Mouse (Mus musculus) kidney, postnatal 0 days (tissue): ENCODE results near the gene Limch1. TPM values are rescaled to one million over a fixed set of nuclear protein-coding genes. Genes with fewer than 3 reads are reported as not detected.
A peak's percentile ranks its signal among the peaks of the same experiment; 100 is the strongest.

Source experiments
- ATAC-seq: fragments of 200-750 bp; cut with Nextera tagmentation; replicated peaks from 2 replicates; pipeline ENCODE4 v1.8.0; 2017; ENCODE audit warnings: low read depth, moderate number of reproducible peaks, moderate TSS enrichment, moderate library complexity; ENCODE audit not compliant: low FRiP score
- DNase-seq: peaks from one replicate; pipeline ENCODE4 v3.0.0-alpha.2; 2016; ENCODE audit warnings: low spot score
- H3K27ac ChIP-seq: fragments of 300-500 bp; sonication (generic); 2 replicates; pipeline ENCODE4 v1.5.1; 2014; ENCODE audit warnings: mild to moderate bottlenecking
- H3K27me3 ChIP-seq: fragments of 300-500 bp; sonication (generic); 2 replicates; pipeline ENCODE4 v1.6.1; 2014; ENCODE audit warnings: low read length, mixed read lengths; ENCODE audit not compliant: insufficient read depth
- H3K36me3 ChIP-seq: fragments of 300-500 bp; sonication (generic); 2 replicates; pipeline ENCODE4 v1.6.1; 2014; ENCODE audit warnings: low read length, mixed read lengths; ENCODE audit not compliant: insufficient read depth
- H3K4me1 ChIP-seq: fragments of 300-500 bp; sonication (generic); replicated peaks from 2 replicates; pipeline ENCODE4 v1.6.1; 2014; ENCODE audit warnings: antibody characterized with exemption, low read length, mixed read lengths; ENCODE audit not compliant: insufficient read depth
- H3K4me2 ChIP-seq: fragments of 300-500 bp; sonication (generic); 2 replicates; pipeline ENCODE4 v1.6.1; 2014; ENCODE audit warnings: mild to moderate bottlenecking, low read length, moderate library complexity, mixed read lengths
- H3K4me3 ChIP-seq: fragments of 300-500 bp; sonication (generic); replicated peaks from 2 replicates; pipeline ENCODE4 v1.5.1; 2014; ENCODE audit warnings: low read depth, low read length
- H3K9ac ChIP-seq: fragments of 300-500 bp; sonication (generic); 2 replicates; pipeline ENCODE4 v1.6.1; 2014; ENCODE audit warnings: low read depth, low read length
- H3K9me3 ChIP-seq: fragments of 300-500 bp; sonication (generic); replicated peaks from 2 replicates; pipeline ENCODE4 v1.6.1; 2016; ENCODE audit warnings: low read length, inconsistent platforms, mixed read lengths
- CTCF ChIP-seq: IDR thresholded peaks from 2 replicates; pipeline ENCODE4 v1.5.1; 2016; ENCODE audit warnings: antibody characterized with exemption, low read depth, mild to moderate bottlenecking, moderate library complexity
- WGBS: fragments of 180-500 bp; shearing (Covaris S2); extraction: QIAGEN DNeasy Blood & Tissue Kit; methylation state at CpG from one replicate; pipeline ENCODE4 v1.1.7; 2014; 5-methylcytosine and 5-hydroxymethylcytosine counted together
- polyA plus RNA-seq: library from polyadenylated mRNA; unstranded; fragments of >200 nt; fragmentation: Nextera tagmentation; extraction: Ambion mirVana; gene quantifications from 2 replicates; pipeline ENCODE4 v1.2.1, GENCODE M21; 2015

Gene Limch1
- polyA plus RNA-seq, 1 experiment from 2014 or later = 34.1 TPM

GRCm38 (mm10) chr5:67048003-67048402 lies 302.4 kb downstream of the Limch1 start:
- no peaks in the 10 kb centered on the region for H3K4me1 ChIP-seq
- no peak overlapping the region for H3K4me2 ChIP-seq
- H3K9ac ChIP-seq = no peak overlapping the region
- TF ChIP-seq CTCF = peak; percentile 93
- DNase-seq (peak; percentile 89), ATAC-seq (no peak; the same call in 1 of the 2 replicates)
- H3K36me3 ChIP-seq = no peaks in the 10 kb centered on the region; the same call in 1 of the 2 replicates
- WGBS = 15% methylated on average over 4 of the region's 4 CpGs
- no peaks in the 10 kb centered on the region for H3K27me3 ChIP-seq
- H3K4me3 ChIP-seq = no peak overlapping the region
- no peak overlapping the region for H3K27ac ChIP-seq
- H3K9me3 ChIP-seq = no peaks in the 10 kb centered on the region

DNA sequence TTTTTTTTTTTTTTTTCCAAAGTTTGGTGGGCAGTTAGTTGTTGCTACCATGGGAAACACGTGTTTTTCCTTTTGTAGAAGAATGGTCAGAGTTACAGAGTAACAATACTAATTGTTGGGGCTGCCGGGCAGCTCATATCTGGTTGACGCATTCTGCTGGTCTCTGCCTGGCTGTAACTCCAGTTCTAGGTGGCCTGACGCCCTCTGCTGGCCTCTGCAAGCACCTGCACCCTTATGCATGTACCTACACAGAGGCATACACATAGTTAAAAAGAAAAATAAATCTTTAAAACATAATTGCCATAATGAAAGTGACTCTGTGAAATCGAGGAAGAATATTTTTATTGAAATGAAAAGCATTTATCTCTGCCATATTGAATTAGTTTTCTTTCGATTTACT lies 312.2 kb downstream of the Limch1 start:
- H3K9me3 ChIP-seq = no peaks in the 10 kb centered on the region
- no peaks in the 10 kb centered on the region for H3K4me1 ChIP-seq
- ATAC-seq (no peak), DNase-seq (no peak)
- no peaks in the 10 kb centered on the region for H3K27me3 ChIP-seq
- no peak overlapping the region for H3K27ac ChIP-seq
- 0 out of 2 replicates have a peak, but pooled peaks cover 4% of the 10 kb centered on the region for H3K36me3 ChIP-seq
- 88% methylated on average over 6 of the region's 6 CpGs for WGBS
- H3K4me3 ChIP-seq = no peak overlapping the region
- H3K9ac ChIP-seq = no peak overlapping the region
- TF ChIP-seq CTCF = peak; percentile 25; the same call in 1 of the 2 replicates
- no peak overlapping the region for H3K4me2 ChIP-seq

DNA sequence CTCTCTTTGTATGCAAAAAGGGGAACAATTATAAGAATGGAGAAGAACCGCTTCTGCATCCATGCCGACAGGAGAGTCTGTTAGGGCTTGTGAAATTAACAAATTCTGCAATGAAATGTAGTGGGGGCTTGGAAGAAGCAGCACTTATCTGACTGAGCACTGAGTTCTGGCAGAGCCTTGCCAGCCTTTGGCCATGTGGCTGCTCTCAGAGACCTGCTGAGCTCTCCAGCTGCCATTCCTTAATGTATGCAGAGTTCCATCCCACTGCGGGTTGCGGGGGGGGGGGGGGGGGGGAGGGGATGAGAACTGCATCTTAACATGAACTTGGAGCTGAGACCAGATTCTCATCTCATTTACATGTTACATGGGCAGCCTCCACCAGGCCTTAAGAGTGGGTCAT lies 314.9 kb downstream of the Limch1 start:
- Histone ChIP-seq H3K4me2 (no peak overlapping the region), H3K27ac (no peak overlapping the region), H3K4me1 (no peaks in the 10 kb centered on the region), H3K4me3 (no peak overlapping the region), H3K9me3 (no peaks in the 10 kb centered on the region), H3K36me3 (no peaks in the 10 kb centered on the region), H3K27me3 (no peaks in the 10 kb centered on the region), H3K9ac (no peak overlapping the region)
- no peak for DNase-seq
- ATAC-seq = no peak
- no peak for TF ChIP-seq CTCF
- 47% methylated on average over 4 of the region's 4 CpGs for WGBS

GRCm38 (mm10) chr5:67063596-67063995 lies 318.0 kb downstream of the Limch1 start:
- ATAC-seq = no peak
- no peaks in the 10 kb centered on the region for H3K36me3 ChIP-seq
- no peaks in the 10 kb centered on the region for H3K27me3 ChIP-seq

GRCm38 (mm10) chr5:67083117-67083516 lies 337.5 kb downstream of the Limch1 start:
- no peak overlapping the region for H3K4me2 ChIP-seq
- no peak for TF ChIP-seq CTCF
- WGBS = 47% methylated on average over 6 of the region's 6 CpGs

More at GRCm38 (mm10) chr5:67063596-67063995, 318.0 kb downstream of the Limch1 start:
- no peak for DNase-seq
- no peak overlapping the region for H3K4me3 ChIP-seq
- H3K4me2 ChIP-seq = no peak overlapping the region
- no peaks in the 10 kb centered on the region for H3K4me1 ChIP-seq
- no peak for TF ChIP-seq CTCF
- H3K27ac ChIP-seq = no peak overlapping the region
- no peak overlapping the region for H3K9ac ChIP-seq
- WGBS = 72% methylated on average over 9 of the region's 9 CpGs
- no peaks in the 10 kb centered on the region for H3K9me3 ChIP-seq

DNA sequence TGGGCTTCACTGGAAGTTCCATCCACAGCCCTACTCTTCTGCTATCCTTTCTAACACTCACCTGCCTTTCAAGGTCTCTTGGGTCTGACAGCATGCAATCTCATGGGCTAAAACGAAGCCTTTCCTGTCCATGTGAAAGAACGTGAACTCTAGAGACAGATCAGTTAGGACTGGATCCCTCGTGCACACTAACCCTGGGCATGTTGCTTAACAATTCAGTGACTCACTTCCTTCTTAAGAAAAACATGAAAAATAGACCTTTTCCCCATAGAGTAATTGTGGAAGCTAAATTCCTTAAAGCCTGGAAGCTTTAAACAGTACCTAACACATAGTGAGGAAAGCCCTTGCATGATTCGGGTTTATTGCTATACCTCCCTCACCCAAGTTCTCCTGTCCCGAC lies 345.2 kb downstream of the Limch1 start:
- Histone ChIP-seq H3K9ac (no peak overlapping the region), H3K36me3 (no peaks in the 10 kb centered on the region), H3K27ac (no peak overlapping the region), H3K9me3 (no peaks in the 10 kb centered on the region), H3K4me2 (no peak overlapping the region), H3K4me3 (no peak overlapping the region), H3K4me1 (no peaks in the 10 kb centered on the region), H3K27me3 (peaks cover 67% of the 10 kb centered on the region)
- 54% methylated on average over 5 of the region's 5 CpGs for WGBS
- no peak for ATAC-seq
- no peak for TF ChIP-seq CTCF
- DNase-seq = no peak

More at GRCm38 (mm10) chr5:67083117-67083516, 337.5 kb downstream of the Limch1 start:
- no peaks in the 10 kb centered on the region for H3K4me1 ChIP-seq
- H3K27ac ChIP-seq = no peak overlapping the region
- DNase-seq (no peak), ATAC-seq (no peak)
- H3K27me3 ChIP-seq = no peaks in the 10 kb centered on the region
- H3K4me3 ChIP-seq = no peak overlapping the region
- no peaks in the 10 kb centered on the region for H3K36me3 ChIP-seq
- H3K9me3 ChIP-seq = peaks cover 8% of the 10 kb centered on the region; the same call in 1 of the 2 replicates
- no peak overlapping the region for H3K9ac ChIP-seq

- Histone ChIP-seq H3K36me3 (no peaks in the 10 kb centered on the region), H3K9me3 (no peaks in the 10 kb centered on the region), H3K9ac (no peak overlapping the region), H3K27ac (no peak overlapping the region), H3K4me1 (no peaks in the 10 kb centered on the region), H3K4me2 (no peak overlapping the region), H3K27me3 (peaks cover 72% of the 10 kb centered on the region), H3K4me3 (no peak overlapping the region)
- 22% methylated on average over 4 of the region's 4 CpGs for WGBS
- DNase-seq (no peak), ATAC-seq (no peak)
- TF ChIP-seq CTCF = no peak
Measured at GRCm38 (mm10) chr5:67091766-67092165, 346.1 kb downstream of the Limch1 start.
